Mouse (Mus musculus) C2C12 (cell line): ENCODE measurements at regions not wholly inside any gene's neighbourhood (a gene's known extent, or its start where the extent isn't known, plus 50 kb on each side); places are given as distances from the start of the nearest gene placed in this dataset.

ENCODE experiments used
- CEBPB ChIP-seq: IDR thresholded peaks from one replicate; pipeline ENCODE4 v1.6.1; 2011; ENCODE audit warnings: low read depth, mild to moderate bottlenecking, control low read depth, moderate library complexity
- CTCF ChIP-seq: IDR thresholded peaks from one replicate; pipeline ENCODE4 v1.5.1; 2011; ENCODE audit not compliant: control insufficient read depth, insufficient read depth, insufficient read length
- MAX ChIP-seq: IDR thresholded peaks from one replicate; pipeline ENCODE4 v1.6.1; 2011; ENCODE audit warnings: mild to moderate bottlenecking, control low read depth
- MYOD1 ChIP-seq: IDR thresholded peaks from one replicate; pipeline ENCODE4 v1.6.1; 2011; ENCODE audit warnings: low read depth; ENCODE audit not compliant: control insufficient read depth, insufficient read length
- USF1 ChIP-seq: IDR thresholded peaks from one replicate; pipeline ENCODE4 v1.6.1; 2011; ENCODE audit warnings: low read depth, mild to moderate bottlenecking, control low read depth, moderate library complexity

DNA sequence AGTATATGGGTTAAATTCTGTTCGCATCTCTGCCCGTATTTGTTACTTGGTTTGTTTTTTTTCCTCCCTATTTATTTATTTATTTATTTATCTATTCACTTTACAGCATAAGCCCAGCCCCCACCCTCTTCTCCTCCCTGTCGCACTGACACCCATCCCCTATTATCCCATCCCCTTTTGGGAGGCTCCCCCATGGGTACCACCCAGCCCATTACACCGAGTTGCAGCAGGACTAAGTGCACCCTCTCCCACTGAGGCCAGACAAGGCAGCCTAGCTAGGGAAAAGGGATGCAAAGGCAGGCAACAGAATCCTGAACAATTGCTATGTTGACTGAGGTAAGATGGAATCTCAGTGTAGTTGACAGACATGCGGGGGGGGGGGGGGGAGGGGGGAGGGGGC is 135.0 kb downstream of the Cxcl12 start:
- TF ChIP-seq USF1: no peak
- no peak for TF ChIP-seq CEBPB
- TF ChIP-seq CTCF: no peak
- TF ChIP-seq MYOD1: no peak
- TF ChIP-seq MAX: no peak
